Mouse (Mus musculus) thymus, adult 2 months (tissue): ENCODE data around the gene Kbtbd7. TPM values are rescaled to one million over a fixed set of nuclear protein-coding genes. Genes with fewer than 3 reads are reported as not detected.
"Not testable (repeated sequence)": the region's sequence is repeated elsewhere in the genome, so short reads cannot be mapped to it uniquely, and the experiment has no call there.

ENCODE experiments used
- DNase-seq: peaks from one replicate; pipeline ENCODE4 v3.0.0; 2021
- H3K27ac ChIP-seq: fragments of 200-500 bp; 2 replicates; pipeline ENCODE4 v1.5.1; 2012; ENCODE audit warnings: low read length, control low read depth; ENCODE audit not compliant: control insufficient read depth, insufficient read depth
- H3K27me3 ChIP-seq: fragments of 200-500 bp; 2 replicates; pipeline ENCODE4 v1.6.1; 2012; ENCODE audit warnings: mild to moderate bottlenecking, low read length, moderate library complexity, mixed read lengths; ENCODE audit not compliant: control insufficient read depth, insufficient read depth
- H3K36me3 ChIP-seq: fragments of 200-500 bp; 2 replicates; pipeline ENCODE4 v1.6.1; 2012; ENCODE audit warnings: mild to moderate bottlenecking, low read length, moderate library complexity; ENCODE audit not compliant: control insufficient read depth, insufficient read depth
- H3K4me1 ChIP-seq: fragments of 200-500 bp; replicated peaks from 2 replicates; pipeline ENCODE4 v1.6.1; 2012; ENCODE audit warnings: low read length; ENCODE audit not compliant: control insufficient read depth, insufficient read depth
- H3K4me3 ChIP-seq: fragments of 200-500 bp; 2 replicates; pipeline ENCODE4 v1.5.1; 2012; ENCODE audit warnings: mild to moderate bottlenecking, low read length, control low read depth, moderate library complexity; ENCODE audit not compliant: control insufficient read depth, insufficient read depth
- CTCF ChIP-seq: fragments of 200-500 bp; IDR thresholded peaks from 2 replicates; pipeline ENCODE4 v1.5.1; 2012; ENCODE audit warnings: mild to moderate bottlenecking, control low read depth, low read length, moderate library complexity, borderline replicate concordance; ENCODE audit not compliant: control insufficient read depth, poor library complexity, insufficient read depth; ENCODE audit errors: extremely low read depth
- POLR2A ChIP-seq: fragments of 200-500 bp; IDR thresholded peaks from 2 replicates; pipeline ENCODE4 v1.6.1; 2012; ENCODE audit warnings: mild to moderate bottlenecking, low read length, control low read depth, moderate library complexity; ENCODE audit not compliant: control insufficient read depth, poor library complexity, insufficient read depth; ENCODE audit errors: extremely low read depth
- WGBS: fragments of 180-500 bp; shearing (Covaris S2); methylation state at CpG from one replicate; pipeline ENCODE4 v1.1.7; 2018; 5-methylcytosine and 5-hydroxymethylcytosine counted together
- polyA plus RNA-seq: library from polyadenylated mRNA; depleted of rRNA; stranded (reverse); fragments of >200 nt; gene quantifications from 2 replicates; pipeline ENCODE4 v1.2.3, GENCODE M21; 2012

Kbtbd7 gene
- polyA plus RNA-seq, 1 experiment: 8.9 TPM

- DNase-seq: no peak
- no peaks in the 10 kb centered on the region; the same call in 1 of the 2 replicates for H3K36me3 ChIP-seq
- 97% methylated on average over 6 of the region's 6 CpGs for WGBS
- H3K27ac ChIP-seq: no peak overlapping the region
- TF ChIP-seq CTCF (no peak), POLR2A (no peak)
- no peaks in the 10 kb centered on the region for H3K27me3 ChIP-seq
- H3K4me3 ChIP-seq: no peak overlapping the region
- H3K4me1 ChIP-seq: no peaks in the 10 kb centered on the region
Measured at GRCm38 (mm10) chr14:79413121-79413520, 13.2 kb upstream of the Kbtbd7 start.

- no peaks in the 10 kb centered on the region for H3K27me3 ChIP-seq
- H3K4me1 ChIP-seq: no peaks in the 10 kb centered on the region
- H3K4me3 ChIP-seq: no peak overlapping the region
- DNase-seq: no peak
- H3K27ac ChIP-seq: no peak overlapping the region
- TF ChIP-seq CTCF (no peak), POLR2A (no peak)
- H3K36me3 ChIP-seq: no peaks in the 10 kb centered on the region; the same call in 1 of the 2 replicates
- 95% methylated on average over 20 of the region's 20 CpGs for WGBS
Measured at GRCm38 (mm10) chr14:79420083-79420685, 6.1 kb upstream of the Kbtbd7 start.

GRCm38 (mm10) chr14:79426730-79427365, 537 bp downstream of the Kbtbd7 start:
- not testable (repeated sequence) for H3K36me3 ChIP-seq, H3K27me3 ChIP-seq, H3K4me1 ChIP-seq
- Histone ChIP-seq H3K4me3 (peak overlapping the region; percentile 47), H3K27ac (peak overlapping the region; percentile 7; the same call in 1 of the 2 replicates)
- peak; percentile 6 for DNase-seq
- 61% methylated on average over 16 of the region's 59 CpGs for WGBS

- no peak for DNase-seq
- no peak for TF ChIP-seq POLR2A
- no peak for TF ChIP-seq CTCF
- H3K4me3 ChIP-seq: no peak overlapping the region
- H3K36me3 ChIP-seq: no peaks in the 10 kb centered on the region
- H3K27me3 ChIP-seq: no peaks in the 10 kb centered on the region
- no peaks in the 10 kb centered on the region for H3K4me1 ChIP-seq
- 94% methylated on average over 1 of the region's 1 CpGs for WGBS
- H3K27ac ChIP-seq: no peak overlapping the region
Measured at GRCm38 (mm10) chr14:79434068-79434467, 7.8 kb downstream of the Kbtbd7 start.

- Histone ChIP-seq H3K27ac (no peak overlapping the region), H3K36me3 (no peaks in the 10 kb centered on the region), H3K4me1 (no peaks in the 10 kb centered on the region), H3K4me3 (no peak overlapping the region), H3K27me3 (no peaks in the 10 kb centered on the region)
- WGBS: 93% methylated on average over 2 of the region's 2 CpGs
- DNase-seq: no peak
- TF ChIP-seq CTCF: no peak
- TF ChIP-seq POLR2A: no peak
Measured at GRCm38 (mm10) chr14:79440655-79441054, 14.3 kb downstream of the Kbtbd7 start.

- Histone ChIP-seq H3K27me3 (no peaks in the 10 kb centered on the region), H3K27ac (no peak overlapping the region), H3K36me3 (no peaks in the 10 kb centered on the region), H3K4me1 (no peaks in the 10 kb centered on the region), H3K4me3 (no peak overlapping the region)
- TF ChIP-seq CTCF (no peak), POLR2A (no peak)
- no peak for DNase-seq
- 25% methylated on average over 5 of the region's 5 CpGs for WGBS
Measured at GRCm38 (mm10) chr14:79441441-79441840, 15.1 kb downstream of the Kbtbd7 start.

GRCm38 (mm10) chr14:79444601-79445000, 18.3 kb downstream of the Kbtbd7 start:
- WGBS: 94% methylated on average over 9 of the region's 9 CpGs
- no peak overlapping the region for H3K4me3 ChIP-seq
- H3K36me3 ChIP-seq: no peaks in the 10 kb centered on the region
- H3K27me3 ChIP-seq: no peaks in the 10 kb centered on the region
- no peak for DNase-seq
- no peaks in the 10 kb centered on the region for H3K4me1 ChIP-seq
- no peak overlapping the region for H3K27ac ChIP-seq
- TF ChIP-seq POLR2A (no peak), CTCF (no peak)
